Mouse (Mus musculus): ENCODE measurements around the gene Srp68.

DNA sequence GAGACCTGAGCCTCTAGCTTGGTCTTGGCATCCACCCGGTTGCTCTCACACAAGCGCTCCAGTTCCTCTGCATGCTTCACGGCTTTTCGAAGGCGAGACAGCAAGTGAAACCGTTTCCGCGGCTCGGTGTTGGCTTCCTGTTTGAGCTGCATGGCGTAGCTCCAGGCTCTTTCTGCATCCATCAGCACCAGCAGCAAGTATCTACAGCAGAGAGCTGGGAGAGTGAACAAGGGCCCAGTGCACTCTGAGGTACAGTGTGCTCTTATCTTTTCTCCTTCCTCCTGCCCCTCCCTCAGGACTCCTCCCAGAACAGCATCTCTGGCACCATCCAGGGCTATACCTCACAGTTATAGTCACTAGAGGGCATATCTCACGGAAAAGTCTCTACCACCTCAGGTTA is 8.7 kb downstream of the Srp68 start:
- TF ChIP-seq POLR2A (IDR thresholded peaks at IDR 0.05; ENCODE audit: control insufficient read depth, low read depth, low read length), result no peak
- TF ChIP-seq CTCF (IDR thresholded peaks at IDR 0.05; ENCODE audit: control insufficient read depth, insufficient read depth, insufficient replicate concordance, low read depth, low read length), result no peak

All from testis, adult 2 months (tissue).